Comparison of ENCODE assay signal across 28 mouse cellular contexts in genomic region chr16:24645906-24646603, GRCm38 (mm10).
DNase-seq lines count a peak whose midpoint lies in the region; ATAC-seq and TF ChIP-seq lines count a peak whose summit lies in the region.
"Had no signal": no experiment of that assay in that cellular context is flagged by ENCODE, and none has a peak within 500 bp of the region (broad histone marks: within the 10 kb centered on the region; RNA-seq: fewer than 3 reads in every experiment).

No protein-coding gene starts in this region.

- no peaks in the 10 kb centered on the region for H3K27me3 ChIP-seq in kidney, embryonic 16.5 days (ENCODE audit: insufficient read depth, low read length)
- H3K27me3 ChIP-seq: hindbrain, embryonic 15.5 days; limb, embryonic 12.5 days; liver, embryonic 12.5 days; megakaryocyte, embryonic 14.5 days had no signal

- no peak for TF ChIP-seq CTCF in brain, embryonic 14.5 days (IDR thresholded peaks at IDR 0.05; ENCODE audit: borderline replicate concordance, extremely low read depth, insufficient read depth, insufficient read length)
- no peak for TF ChIP-seq CTCF in embryonic fibroblast, embryonic 13.5 days (IDR thresholded peaks at IDR 0.05; ENCODE audit: borderline replicate concordance, insufficient read depth, low read length)

- 62% methylated on average over 6 of the region's 6 CpGs for WGBS in kidney, embryonic 16.5 days

- H3K27ac ChIP-seq in kidney, embryonic 16.5 days (ENCODE audit: low read length), result no peak overlapping the region
- 0 out of 2 replicates have a peak overlapping the region, but pooled peaks have one; percentile 1 for H3K27ac ChIP-seq in embryonic fibroblast, embryonic 13.5 days (ENCODE audit: insufficient read depth, low read length)
- H3K27ac ChIP-seq: hindbrain, embryonic 10.5 days; hindbrain, embryonic 15.5 days; layer of hippocampus, adult 2 months; left cerebral cortex, adult 2 months; limb, embryonic 12.5 days; liver, embryonic 12.5 days; midbrain, embryonic 13.5 days had no signal

- H3K4me3 ChIP-seq in kidney, embryonic 16.5 days (ENCODE audit: low read length), result no peak overlapping the region
- H3K4me3 ChIP-seq in embryonic fibroblast, embryonic 13.5 days (ENCODE audit: insufficient read depth, low read length), result no peak overlapping the region
- H3K4me3 ChIP-seq: hindbrain, embryonic 10.5 days; hindbrain, embryonic 15.5 days; layer of hippocampus, adult 2 months; left cerebral cortex, adult 2 months; limb, embryonic 12.5 days; liver, embryonic 12.5 days; megakaryocyte, embryonic 14.5 days; midbrain, embryonic 13.5 days had no signal

- H3K9ac ChIP-seq in kidney, embryonic 16.5 days (replicated peaks; ENCODE audit: low read length), result no peak overlapping the region
- H3K9ac ChIP-seq: hindbrain, embryonic 15.5 days; limb, embryonic 12.5 days; liver, embryonic 12.5 days; liver, postnatal 0 days; midbrain, embryonic 13.5 days had no signal

- no peaks in the 10 kb centered on the region for H3K9me3 ChIP-seq in kidney, embryonic 16.5 days (ENCODE audit: low read length)
- H3K9me3 ChIP-seq: hindbrain, embryonic 10.5 days; hindbrain, embryonic 15.5 days; limb, embryonic 12.5 days; liver, embryonic 12.5 days; megakaryocyte, embryonic 14.5 days; midbrain, embryonic 13.5 days had no signal

- DNase-seq in gastrocnemius, adult 18-20 months (ENCODE audit: low spot score), result peak; percentile 47
- DNase-seq in gastrocnemius, adult 8-10 months (ENCODE audit: low spot score in 2 of 2), result no peak
- peak; percentile 20 for DNase-seq in kidney, adult 9 months
- DNase-seq in brain, embryonic 14.5 days (ENCODE audit: low read depth), result peak; percentile 26
- DNase-seq in urinary bladder, postnatal 36 days (ENCODE audit: low spot score in 2 of 2), result no peak
- DNase-seq: adrenal gland, postnatal 25 days; B cell, adult 2 months; cerebellum, adult 8-10 months; cerebellum, postnatal 36 days; heart, postnatal 14 days; kidney, adult 18-20 months; liver, postnatal 0 days; lung, postnatal 4 days; right cerebral cortex, adult 18-20 months; thymus, adult 2 months; thymus, postnatal 36 days had no signal

- no peak for ATAC-seq in kidney, embryonic 16.5 days (ENCODE audit: low FRiP score, low TSS enrichment)
- ATAC-seq: forebrain, embryonic 14.5 days; inflammation-experienced regulatory T-cells, adult 6 months; liver, embryonic 12.5 days; liver, postnatal 0 days; midbrain, embryonic 13.5 days had no signal

- no peak for TF ChIP-seq POLR2A in brain, embryonic 14.5 days (IDR thresholded peaks at IDR 0.05; ENCODE audit: borderline replicate concordance, extremely low read depth, insufficient read depth, insufficient read length, poor library complexity, severe bottlenecking)
- no peak for TF ChIP-seq POLR2A in embryonic fibroblast, embryonic 13.5 days (IDR thresholded peaks at IDR 0.05; ENCODE audit: low read depth, low read length)

- no peak overlapping the region for H3K4me2 ChIP-seq in kidney, embryonic 16.5 days (replicated peaks; ENCODE audit: low read depth, low read length)
- H3K4me2 ChIP-seq: hindbrain, embryonic 15.5 days; limb, embryonic 12.5 days; liver, embryonic 12.5 days; midbrain, embryonic 13.5 days had no signal

- no peaks in the 10 kb centered on the region for H3K36me3 ChIP-seq in kidney, embryonic 16.5 days (ENCODE audit: insufficient read depth, low read length)
- H3K36me3 ChIP-seq: hindbrain, embryonic 10.5 days; hindbrain, embryonic 15.5 days; limb, embryonic 12.5 days; liver, embryonic 12.5 days; midbrain, embryonic 13.5 days had no signal

- 0 out of 2 replicates have a peak, but pooled peaks cover 2% of the 10 kb centered on the region for H3K4me1 ChIP-seq in kidney, embryonic 16.5 days (ENCODE audit: insufficient read depth, low read length)
- H3K4me1 ChIP-seq in embryonic fibroblast, embryonic 13.5 days (ENCODE audit: control insufficient read depth, insufficient read depth, low read length), result no peaks in the 10 kb centered on the region
- H3K4me1 ChIP-seq: hindbrain, embryonic 10.5 days; hindbrain, embryonic 15.5 days; liver, embryonic 12.5 days; megakaryocyte, embryonic 14.5 days had no signal

Comparison
In these comparisons a context has a peak if more than half of its experiments do, and no peak if none do; other contexts are left out.
1. DNase-seq: peak in gastrocnemius, adult 18-20 months (single experiment), kidney, adult 9 months (single experiment) and brain, embryonic 14.5 days (single experiment); none in gastrocnemius, adult 8-10 months (0 of 2) and urinary bladder, postnatal 36 days (0 of 2).